Mouse (Mus musculus) frontal cortex, adult 2 months (tissue): ENCODE data around the gene Fgf22. TPM values are rescaled to one million over a fixed set of nuclear protein-coding genes. Genes with fewer than 3 reads are reported as not detected.

Experiments
- DNase-seq, 2 experiments: peaks; one replicate each; pipeline ENCODE4 v3.0.0; 2022; ENCODE audit warnings: low spot score in 1 of 2; ENCODE audit errors: extremely low spot score in 1 of 2
- polyA plus RNA-seq: library from polyadenylated mRNA; depleted of rRNA; stranded (reverse); fragments of >200 nt; gene quantifications from 2 replicates; pipeline ENCODE4 v1.2.3, GENCODE M21; 2012

Fgf22 gene
- polyA plus RNA-seq, 1 experiment, result 6.2 TPM

- DNase-seq, result no peak
These were observed 11.2 kb downstream of the Fgf22 start for GRCm38 (mm10) chr10:79766001-79766507.

DNA sequence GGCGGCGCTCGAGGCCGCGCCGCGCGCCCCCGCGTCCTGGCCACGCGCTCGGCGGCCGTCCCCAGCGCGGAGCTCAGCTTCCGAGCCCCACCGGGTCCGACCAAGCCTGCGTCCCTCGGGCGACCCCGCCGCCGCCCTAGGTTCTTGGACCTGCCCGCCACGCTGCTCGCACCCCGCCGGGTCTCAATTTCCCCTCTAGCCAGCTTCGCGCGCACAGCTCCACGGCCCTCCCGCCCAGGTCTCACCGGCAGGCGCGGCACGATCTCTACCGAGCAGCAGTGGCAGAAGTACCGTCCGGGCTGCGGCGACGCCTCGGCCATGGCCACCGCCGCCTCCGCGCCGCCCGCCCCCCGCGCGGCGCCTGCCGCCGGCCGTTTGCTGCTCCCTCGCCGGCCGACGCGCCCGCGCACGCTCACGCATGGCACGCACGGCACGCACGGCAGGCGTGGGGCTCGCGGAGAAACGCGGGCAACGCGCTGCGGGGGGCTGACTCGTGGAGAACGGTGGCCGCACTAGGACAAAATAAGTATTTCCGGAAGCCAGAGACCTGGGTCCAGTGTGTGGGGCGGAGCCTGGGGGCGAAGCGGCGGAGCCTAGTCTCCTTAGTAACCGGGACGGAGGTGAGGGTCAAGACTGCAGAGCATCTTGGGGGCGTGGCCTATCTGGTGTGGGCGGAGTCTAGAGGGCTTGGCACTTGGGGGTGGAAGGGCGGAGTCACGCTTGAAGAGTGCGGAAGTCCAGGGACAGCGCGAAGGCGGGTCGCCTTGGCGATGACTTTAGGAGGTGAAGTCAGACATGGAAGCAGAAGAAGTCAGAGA lies 11.8 kb downstream of the Fgf22 start, which contains the start of gene Rnf126:
Gene Rnf126, minus strand, starts transcription at position 445 of the 818 bp plus-strand sequence.
- DNase-seq, result peak; percentile 98 to 99

DNA sequence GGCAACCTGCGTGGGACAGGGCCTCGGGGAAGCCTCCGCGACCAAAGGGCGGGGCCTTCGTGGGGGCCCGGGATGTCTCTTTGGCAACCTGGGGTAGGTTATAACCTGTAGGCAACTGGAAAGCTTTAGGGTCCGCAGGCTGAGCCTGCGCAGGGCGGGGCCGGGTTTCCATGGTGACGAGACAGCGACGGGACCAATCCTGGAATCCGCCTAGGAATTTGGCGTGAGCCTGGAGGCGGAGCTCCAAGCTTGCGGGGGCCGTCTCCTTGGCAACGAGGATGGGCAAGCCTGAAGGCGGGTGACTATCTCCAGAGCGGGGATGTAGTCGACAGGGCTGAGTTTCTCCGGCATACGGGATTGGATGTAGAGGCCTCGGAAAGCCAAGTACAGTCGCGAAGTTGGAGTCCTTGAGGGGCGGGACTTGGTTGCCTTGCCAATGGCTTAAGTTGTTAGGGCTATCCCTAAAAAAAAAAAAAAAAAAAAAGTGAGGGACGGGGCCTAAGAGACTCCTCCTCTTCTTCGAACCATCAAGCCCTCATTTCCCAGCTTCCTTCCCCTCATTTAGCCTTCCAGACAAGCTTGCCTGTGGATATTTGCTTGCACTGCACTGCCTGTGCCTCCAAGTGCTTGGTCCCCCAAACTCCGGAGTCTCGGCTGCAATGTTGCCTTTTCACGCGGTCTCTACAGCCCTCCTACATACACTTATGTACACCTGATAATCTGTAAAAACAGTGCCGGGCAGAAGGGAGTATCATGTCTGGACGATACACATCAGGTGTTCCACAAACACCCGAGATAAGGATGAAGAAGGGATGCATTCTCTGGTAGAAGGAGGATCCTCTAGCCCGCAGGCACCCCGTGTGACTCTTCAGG lies 12.7 kb downstream of the Fgf22 start:
- peak; percentile 95 to 97 for DNase-seq

- DNase-seq, result peak in 1 of 2 experiments; percentile 84
These were observed 13.5 kb downstream of the Fgf22 start for GRCm38 (mm10) chr10:79768400-79768799.

DNA sequence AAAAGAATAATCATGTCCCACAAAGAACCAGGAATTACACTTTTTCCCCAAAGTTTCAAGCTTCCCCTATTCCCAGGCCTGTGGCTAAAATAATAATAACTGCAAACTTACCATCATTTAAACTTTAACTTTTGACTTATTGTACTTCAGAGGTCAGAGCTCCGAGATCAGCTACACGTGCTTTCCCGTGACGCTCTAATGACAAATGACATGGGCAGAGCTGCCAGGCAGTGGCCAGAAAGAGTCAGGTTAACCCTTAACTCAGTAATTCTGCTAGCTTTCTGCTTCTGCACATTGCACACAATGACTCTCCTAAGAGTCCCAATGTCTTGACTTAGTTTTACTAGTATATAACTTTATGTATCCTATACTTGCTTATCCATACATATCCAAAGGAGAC lies 14.5 kb downstream of the Fgf22 start:
- no peak for DNase-seq

DNA sequence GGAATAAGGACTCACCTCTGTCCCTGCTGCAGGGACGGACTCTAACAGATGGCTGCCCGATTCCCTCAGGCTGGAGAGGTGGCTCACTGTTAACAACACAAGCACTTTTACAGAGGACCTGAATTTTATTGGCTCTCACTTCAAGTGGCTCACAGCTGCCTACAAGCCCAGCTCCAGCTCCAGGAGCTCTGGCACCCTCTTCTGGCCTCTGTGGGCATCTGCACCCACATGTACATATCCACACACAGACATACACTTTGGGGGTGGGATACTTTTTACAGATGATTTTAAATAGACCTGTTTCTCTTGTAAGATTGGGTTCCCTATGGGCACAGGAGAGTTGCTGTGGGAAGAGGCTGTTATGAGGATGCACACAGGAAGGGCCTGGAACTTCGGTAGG lies 17.4 kb downstream of the Fgf22 start:
- DNase-seq, result no peak

DNA sequence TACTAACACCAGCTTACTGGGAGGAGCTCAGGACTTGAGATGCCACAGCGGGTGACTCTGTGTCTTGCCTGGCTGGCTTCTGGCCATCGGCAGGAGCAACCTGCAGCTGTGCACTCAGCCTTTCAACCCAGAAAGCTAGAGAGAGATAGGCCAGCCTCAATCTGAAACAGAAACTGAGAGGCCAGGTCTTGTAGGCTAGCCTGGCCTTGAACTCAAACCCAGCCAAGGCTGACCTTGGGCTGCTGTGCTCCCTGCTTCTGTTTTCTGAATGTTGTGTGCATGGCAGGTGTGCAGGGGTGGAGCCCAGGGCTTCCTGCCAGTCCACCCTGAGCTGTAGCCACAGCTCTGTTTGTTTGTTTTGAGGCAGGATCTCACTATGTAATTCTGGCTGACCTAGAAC lies 18.3 kb downstream of the Fgf22 start:
- DNase-seq, result no peak

- no peak for DNase-seq
These were observed 19.8 kb downstream of the Fgf22 start for GRCm38 (mm10) chr10:79774486-79775279.

- DNase-seq, result no peak
These were observed 22.2 kb downstream of the Fgf22 start, which contains the start of gene Fstl3 for GRCm38 (mm10) chr10:79777103-79777531. Fstl3 (plus strand) TSS chr10:79777272.

DNA sequence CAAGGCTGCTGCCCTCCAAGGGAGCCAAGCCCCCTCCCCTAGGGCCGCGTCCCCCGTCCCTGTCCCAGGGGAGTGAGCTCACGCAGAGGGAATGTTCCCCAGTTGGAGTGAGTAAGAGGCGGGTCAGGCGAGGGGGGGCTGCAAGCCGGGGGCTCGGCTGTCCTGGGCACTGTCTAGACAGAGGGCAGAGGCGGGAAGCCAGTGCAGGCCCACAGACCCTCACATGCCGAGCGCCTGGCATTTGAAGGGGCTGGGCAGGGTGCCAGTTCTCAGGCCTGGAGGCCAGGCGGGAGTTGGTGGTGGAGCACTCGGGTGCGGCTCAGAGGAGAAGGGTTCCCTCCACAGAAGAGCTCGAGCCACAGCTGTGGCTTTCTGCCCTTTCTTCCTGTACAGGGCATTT lies 23.1 kb downstream of the Fgf22 start:
- no peak for DNase-seq

GRCm38 (mm10) chr10:79779193-79779592 lies 24.3 kb downstream of the Fgf22 start:
- DNase-seq, result no peak

GRCm38 (mm10) chr10:79779784-79780663 lies 25.1 kb downstream of the Fgf22 start:
- peak; percentile 95 to 97 for DNase-seq

DNA sequence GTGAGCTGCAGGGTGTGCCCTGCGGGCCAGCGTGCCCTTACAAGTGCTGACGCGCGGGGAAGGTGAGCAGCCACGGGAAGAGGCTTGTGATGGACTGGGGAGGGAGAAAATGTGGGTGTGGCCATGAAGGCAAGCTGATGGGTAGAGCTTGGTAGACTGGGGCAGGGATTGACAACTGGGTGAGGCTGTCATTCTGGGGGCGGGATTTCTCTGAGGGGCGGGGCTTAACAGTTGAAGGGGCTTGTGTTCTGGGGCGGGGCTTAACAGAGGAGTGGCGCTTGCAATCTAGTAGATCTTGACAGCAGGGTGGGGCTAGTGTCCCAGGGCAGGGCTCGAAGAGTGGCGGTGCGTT lies 25.8 kb downstream of the Fgf22 start:
- DNase-seq, result peak in 1 of 2 experiments; percentile 75

- DNase-seq, result no peak
These were observed 26.3 kb downstream of the Fgf22 start for GRCm38 (mm10) chr10:79781139-79781538.

DNA sequence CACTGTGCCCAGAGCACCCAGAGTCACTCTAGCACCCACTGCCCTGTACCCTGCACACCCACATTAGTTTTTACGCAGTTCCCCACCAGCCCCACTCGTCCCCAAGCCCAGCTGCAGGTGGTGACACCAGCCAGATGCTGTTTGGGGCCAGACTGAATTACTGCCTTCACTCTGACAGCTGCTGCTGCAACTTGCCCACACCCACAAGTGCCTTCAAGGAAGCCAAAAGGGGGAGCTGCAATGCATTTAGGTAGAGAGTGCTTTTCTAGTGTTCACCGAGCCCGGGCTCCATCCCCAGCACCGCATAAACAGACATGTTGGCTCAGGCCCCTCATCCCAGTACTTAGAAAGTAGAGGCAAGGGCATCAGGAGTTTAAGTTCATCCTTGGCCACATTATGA lies 27.1 kb downstream of the Fgf22 start:
- DNase-seq, result no peak

GRCm38 (mm10) chr10:79783050-79783449 lies 28.2 kb downstream of the Fgf22 start:
- DNase-seq, result no peak

GRCm38 (mm10) chr10:79783920-79784800 lies 29.3 kb downstream of the Fgf22 start:
- DNase-seq, result peak in 1 of 2 experiments; percentile 55

DNA sequence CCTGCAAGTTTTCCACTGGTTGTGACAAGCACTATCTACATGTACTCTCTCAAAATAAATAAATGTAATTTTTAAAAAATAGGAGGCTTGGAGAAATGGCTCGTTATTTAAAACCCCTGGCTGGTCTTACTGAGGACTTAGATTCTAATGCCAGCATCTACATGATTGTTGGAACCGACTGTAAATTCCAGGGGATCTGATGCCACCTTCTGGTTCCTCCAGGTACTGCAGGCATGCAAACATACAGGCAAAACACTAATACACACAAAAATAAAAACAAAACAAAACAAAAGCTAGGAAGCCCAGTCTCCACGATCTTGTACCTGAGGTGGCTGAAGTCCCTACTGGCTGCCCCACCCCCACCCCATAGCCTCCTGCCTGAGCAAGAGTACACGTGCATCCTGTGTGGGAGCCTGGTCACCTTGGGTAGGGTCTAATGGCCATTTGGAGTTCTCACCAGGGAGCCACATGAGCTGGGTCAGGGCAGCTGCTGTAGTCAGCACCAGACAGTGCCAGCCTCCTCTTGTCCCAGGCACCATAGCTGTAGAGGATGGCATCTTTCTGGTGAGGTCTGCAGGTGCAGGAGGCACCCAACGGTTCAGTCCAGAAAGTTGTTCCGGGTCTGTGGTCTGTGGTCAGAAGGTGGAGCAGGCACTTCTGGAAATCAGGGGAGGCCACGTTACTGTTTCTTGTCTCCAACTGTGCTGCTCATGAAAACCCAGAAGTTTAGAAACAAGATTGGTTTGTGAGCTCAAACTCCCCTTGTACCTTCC lies 33.7 kb downstream of the Fgf22 start:
- peak in 1 of 2 experiments; percentile 88 for DNase-seq
